Mouse (Mus musculus) embryonic fibroblast, embryonic 13.5 days (primary cell): ENCODE measurements around the gene Galntl6.

Experiments used
- CTCF ChIP-seq: IDR thresholded peaks from 2 replicates; pipeline ENCODE4 v1.5.1; 2011; ENCODE audit warnings: mild to moderate bottlenecking, control low read depth, low read length, moderate library complexity, borderline replicate concordance; ENCODE audit not compliant: insufficient read depth
- POLR2A ChIP-seq: IDR thresholded peaks from 2 replicates; pipeline ENCODE4 v1.6.1; 2011; ENCODE audit warnings: low read depth, mild to moderate bottlenecking, control low read depth, low read length, moderate library complexity

DNA sequence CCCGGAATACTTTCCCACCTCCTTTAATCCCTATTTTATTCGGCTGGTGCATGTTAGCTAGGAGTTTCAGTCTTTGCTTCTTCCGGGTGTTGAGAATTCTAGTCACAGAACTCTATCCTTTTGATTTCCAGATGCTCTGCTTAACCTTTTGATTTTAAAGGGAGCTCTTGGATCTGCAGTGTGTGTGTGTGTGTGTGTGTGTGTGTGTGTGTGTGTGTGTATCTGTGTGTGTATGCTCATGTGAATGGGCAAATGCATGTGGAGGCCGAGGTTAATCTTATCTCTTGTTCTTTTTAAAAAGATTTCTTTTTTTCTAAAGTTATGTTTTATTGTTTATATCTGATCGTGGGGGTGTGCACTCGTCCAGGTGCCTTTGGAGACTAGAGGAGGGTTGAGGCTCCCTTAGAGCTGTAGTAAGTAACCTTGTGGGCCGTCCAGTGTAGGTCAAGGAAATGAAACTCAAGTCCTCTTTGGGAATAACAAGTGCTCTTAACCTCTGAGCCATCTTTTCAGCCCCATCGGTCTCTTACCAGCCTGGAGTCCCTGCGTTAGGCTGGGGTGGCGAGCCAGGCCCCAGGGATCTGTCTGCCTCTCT, 1145.9 kb downstream of the Galntl6 start:
- TF ChIP-seq POLR2A (no peak), CTCF (no peak)
